Mouse (Mus musculus) bone marrow, adult 2 months (tissue): Measurements from ENCODE around the gene 2310022B05Rik.

Experiments used
- CTCF ChIP-seq: fragments of 200-500 bp; IDR thresholded peaks from 2 replicates; pipeline ENCODE4 v1.5.1; 2011; ENCODE audit warnings: low read length, control low read depth; ENCODE audit not compliant: control insufficient read depth, insufficient read depth
- POLR2A ChIP-seq: fragments of 200-500 bp; IDR thresholded peaks from 2 replicates; pipeline ENCODE4 v1.6.1; 2011; ENCODE audit warnings: low read depth, mild to moderate bottlenecking, control low read depth, low read length, borderline replicate concordance; ENCODE audit not compliant: control insufficient read depth

- TF ChIP-seq CTCF (no peak), POLR2A (no peak)
Observed at GRCm38 (mm10) chr8:124648311-124648710, 14.9 kb downstream of the 2310022B05Rik start.
